Mouse (Mus musculus) forebrain, embryonic 12.5 days (tissue): ENCODE data around the gene Faf1. TPM values are rescaled to one million over a fixed set of nuclear protein-coding genes. Genes with fewer than 3 reads are reported as not detected.
A peak's percentile ranks its signal among the peaks of the same experiment; 100 is the strongest.

Experiments used
- ATAC-seq: fragments of 200-750 bp; cut with Nextera tagmentation; 2 replicates; pipeline ENCODE4 v1.8.0; 2017; ENCODE audit warnings: moderate TSS enrichment; ENCODE audit not compliant: low FRiP score
- H3K27ac ChIP-seq: fragments of 300-500 bp; sonication (generic); 2 replicates; pipeline ENCODE4 v1.5.1; 2016; ENCODE audit warnings: mild to moderate bottlenecking
- H3K27me3 ChIP-seq: fragments of 300-500 bp; sonication (generic); 2 replicates; pipeline ENCODE4 v1.6.1; 2016; ENCODE audit warnings: mild to moderate bottlenecking
- H3K36me3 ChIP-seq: fragments of 300-500 bp; sonication (generic); replicated peaks from 2 replicates; pipeline ENCODE4 v1.6.1; 2016; ENCODE audit warnings: mild to moderate bottlenecking
- H3K4me1 ChIP-seq: fragments of 300-500 bp; sonication (generic); 2 replicates; pipeline ENCODE4 v1.6.1; 2016
- H3K4me2 ChIP-seq: fragments of 300-500 bp; sonication (generic); 2 replicates; pipeline ENCODE4 v1.6.1; 2016; ENCODE audit warnings: mild to moderate bottlenecking, moderate library complexity
- H3K4me3 ChIP-seq: fragments of 300-500 bp; sonication (generic); replicated peaks from 2 replicates; pipeline ENCODE4 v1.5.1; 2016; ENCODE audit warnings: mild to moderate bottlenecking
- H3K9ac ChIP-seq: fragments of 300-500 bp; sonication (generic); 2 replicates; pipeline ENCODE4 v1.6.1; 2016; ENCODE audit warnings: mild to moderate bottlenecking
- H3K9me3 ChIP-seq: fragments of 300-500 bp; sonication (generic); 2 replicates; pipeline ENCODE4 v1.6.1; 2016
- WGBS: fragments of 180-500 bp; shearing (Covaris S2); methylation state at CpG from one replicate; pipeline ENCODE4 v1.1.7; 2016; 5-methylcytosine and 5-hydroxymethylcytosine counted together
- polyA plus RNA-seq: library from polyadenylated mRNA; unstranded; fragments of >200 nt; fragmentation: Nextera tagmentation; extraction: Ambion mirVana; gene quantifications from 2 replicates; pipeline ENCODE4 v1.2.1, GENCODE M21; 2016

Gene Faf1
- polyA plus RNA-seq, 1 experiment from 2014 or later = 43.2 TPM

DNA sequence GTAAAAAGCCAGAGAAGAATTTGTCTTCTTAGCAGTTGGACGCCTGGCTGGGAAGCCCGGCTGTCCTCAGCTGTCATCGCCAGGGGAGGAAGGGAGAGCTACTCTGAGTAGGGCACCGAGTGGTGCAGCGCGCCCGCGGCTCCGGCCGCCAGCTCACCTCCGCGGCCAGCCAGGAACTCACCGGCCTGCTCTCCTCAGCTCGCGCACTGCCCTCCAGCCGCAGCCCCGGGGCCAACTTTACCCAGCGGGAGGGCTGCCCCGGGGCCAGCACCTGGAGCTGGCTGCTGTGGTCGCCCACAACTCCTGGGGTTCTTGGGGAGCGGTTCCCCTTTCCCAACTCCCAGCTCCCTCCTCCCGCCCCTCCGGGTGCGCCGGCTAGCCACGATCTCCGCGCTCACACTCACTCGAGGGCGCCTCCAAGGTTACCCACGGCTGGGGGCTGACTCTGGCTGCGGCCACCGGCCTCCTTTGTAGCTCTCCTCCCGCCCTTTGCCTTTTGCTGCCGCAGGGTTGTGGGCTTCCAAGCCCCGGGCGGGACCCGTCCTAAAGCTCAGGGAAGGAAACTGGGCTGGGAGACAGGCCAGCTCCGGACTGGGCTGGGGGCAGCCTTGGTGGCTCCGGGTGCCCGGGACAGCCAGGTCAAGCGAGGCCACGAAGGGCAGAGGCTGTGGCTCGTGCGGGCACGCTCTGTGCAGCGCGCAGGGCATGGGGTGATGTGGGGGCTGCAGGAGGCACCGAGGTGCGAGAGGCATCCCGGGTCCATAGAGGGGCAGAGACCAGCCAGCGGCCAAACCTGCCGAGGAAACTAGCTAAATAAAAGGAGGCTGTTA, 19.2 kb upstream of the Faf1 start:
- Histone ChIP-seq H3K36me3 (no peaks in the 10 kb centered on the region), H3K9ac (no peak overlapping the region), H3K4me3 (peak overlapping the region; percentile 30), H3K4me2 (peak overlapping the region; percentile 52), H3K27me3 (peaks cover 57% of the 10 kb centered on the region), H3K4me1 (peaks cover 13% of the 10 kb centered on the region), H3K27ac (no peak overlapping the region), H3K9me3 (no peaks in the 10 kb centered on the region)
- ATAC-seq = peak; percentile 63; the same call in 1 of the 2 replicates
- under 1% methylated on average over 53 of the region's 53 CpGs for WGBS

DNA sequence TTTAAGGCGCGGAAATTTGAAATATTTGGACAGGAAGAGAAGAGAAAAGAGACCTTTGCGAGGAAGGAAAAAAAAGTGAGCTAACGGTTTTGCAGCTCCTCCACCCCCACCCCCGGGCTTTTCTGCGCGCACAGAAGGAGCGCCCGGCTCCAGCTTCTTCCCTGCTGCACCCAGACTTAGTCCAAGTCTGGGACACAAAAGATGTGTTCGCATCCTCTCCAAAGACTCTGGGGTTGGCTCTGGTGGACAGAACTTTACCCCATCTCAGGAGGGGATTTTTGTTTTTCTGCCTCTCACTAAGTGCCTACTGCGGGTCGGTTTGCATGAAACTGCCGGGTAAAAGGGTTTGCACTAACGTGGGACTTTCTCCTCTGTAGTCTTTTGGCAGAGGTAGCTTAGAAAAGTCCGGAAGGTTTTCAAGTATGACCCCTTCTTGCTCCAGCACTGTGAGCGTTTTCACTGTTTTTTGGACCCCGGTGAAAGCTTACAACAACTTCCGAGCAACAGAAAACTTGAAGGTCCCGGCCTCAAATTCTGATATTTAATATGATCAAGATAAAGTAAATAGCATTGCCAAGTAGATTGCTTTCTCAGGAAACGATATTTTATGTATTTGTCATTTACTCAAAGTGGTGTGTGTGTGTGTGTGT, 18.4 kb upstream of the Faf1 start:
- 0% methylated on average over 20 of the region's 20 CpGs for WGBS
- Histone ChIP-seq H3K4me3 (peak overlapping the region; percentile 30), H3K9ac (no peak overlapping the region), H3K9me3 (no peaks in the 10 kb centered on the region), H3K36me3 (no peaks in the 10 kb centered on the region), H3K4me1 (peaks cover 13% of the 10 kb centered on the region), H3K27ac (no peak overlapping the region), H3K27me3 (peaks cover 60% of the 10 kb centered on the region), H3K4me2 (peak overlapping the region; percentile 52)
- ATAC-seq = no peak

DNA sequence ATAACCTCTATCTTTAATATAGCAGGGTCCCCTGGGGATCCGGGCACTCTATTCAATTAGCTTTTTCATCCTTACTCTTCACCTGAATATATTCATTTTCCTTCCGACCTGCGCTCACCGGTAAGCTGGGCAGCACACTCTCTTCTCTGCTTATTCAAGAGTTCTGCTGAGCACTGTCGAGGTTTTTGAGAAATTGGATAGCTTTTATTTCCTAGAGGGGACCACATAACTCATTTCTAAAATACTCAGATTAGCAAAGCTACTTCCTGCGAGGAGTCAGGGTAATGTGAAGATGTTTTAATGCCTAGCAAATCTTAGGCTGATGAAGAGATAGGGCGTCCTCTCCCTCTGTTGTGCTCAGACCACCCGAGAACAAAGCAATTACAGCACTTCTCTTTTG, 17.6 kb upstream of the Faf1 start:
- Histone ChIP-seq H3K4me1 (peaks cover 13% of the 10 kb centered on the region), H3K9ac (no peak overlapping the region), H3K27me3 (peaks cover 60% of the 10 kb centered on the region), H3K4me3 (no peak overlapping the region), H3K36me3 (no peaks in the 10 kb centered on the region), H3K27ac (no peak overlapping the region), H3K9me3 (no peaks in the 10 kb centered on the region), H3K4me2 (no peak overlapping the region)
- 2% methylated on average over 8 of the region's 8 CpGs for WGBS
- ATAC-seq = no peak

DNA sequence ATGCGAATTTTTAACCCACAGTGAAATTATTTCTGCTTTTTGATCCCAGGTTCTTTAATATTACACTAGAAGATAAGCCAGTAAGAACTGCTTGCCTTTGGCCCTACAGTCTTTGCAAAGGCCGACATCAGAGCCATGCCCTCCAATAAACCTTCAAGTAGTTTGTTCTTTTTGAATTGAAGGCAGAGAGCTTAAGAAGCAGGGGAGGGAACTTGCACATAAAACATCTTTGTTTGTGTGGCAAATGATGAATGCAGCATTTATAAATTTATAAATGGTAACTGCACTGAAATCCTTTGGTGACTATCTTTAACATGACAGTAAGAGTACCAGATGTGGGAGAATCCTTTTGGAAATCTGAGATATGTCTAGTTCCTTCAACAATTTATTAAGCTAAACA, 16.8 kb upstream of the Faf1 start:
- Histone ChIP-seq H3K9ac (no peak overlapping the region), H3K4me2 (no peak overlapping the region), H3K36me3 (no peaks in the 10 kb centered on the region), H3K27ac (no peak overlapping the region), H3K27me3 (peaks cover 66% of the 10 kb centered on the region), H3K4me3 (no peak overlapping the region), H3K4me1 (peaks cover 13% of the 10 kb centered on the region), H3K9me3 (no peaks in the 10 kb centered on the region)
- no peak for ATAC-seq
- WGBS = 12% methylated on average over 2 of the region's 2 CpGs

DNA sequence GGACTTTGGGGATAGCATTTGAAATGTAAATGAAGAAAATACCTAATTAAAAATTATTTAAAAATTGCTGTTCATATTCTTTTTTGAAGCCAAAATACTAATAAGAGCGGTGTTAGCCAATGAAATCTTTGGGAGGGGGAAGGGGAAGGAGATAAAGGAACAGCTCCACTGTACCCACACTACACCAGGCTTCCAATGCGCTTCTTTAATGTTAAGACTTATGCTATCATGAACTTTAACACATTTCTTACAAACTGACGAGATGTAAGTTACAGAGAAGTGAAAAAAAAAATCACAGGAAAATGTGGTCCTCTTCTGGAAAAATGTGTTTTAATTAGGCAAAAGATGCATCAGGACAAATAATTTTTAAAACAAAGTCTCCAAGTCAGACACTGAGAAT, 15.8 kb upstream of the Faf1 start:
- H3K4me2 ChIP-seq = no peak overlapping the region

DNA sequence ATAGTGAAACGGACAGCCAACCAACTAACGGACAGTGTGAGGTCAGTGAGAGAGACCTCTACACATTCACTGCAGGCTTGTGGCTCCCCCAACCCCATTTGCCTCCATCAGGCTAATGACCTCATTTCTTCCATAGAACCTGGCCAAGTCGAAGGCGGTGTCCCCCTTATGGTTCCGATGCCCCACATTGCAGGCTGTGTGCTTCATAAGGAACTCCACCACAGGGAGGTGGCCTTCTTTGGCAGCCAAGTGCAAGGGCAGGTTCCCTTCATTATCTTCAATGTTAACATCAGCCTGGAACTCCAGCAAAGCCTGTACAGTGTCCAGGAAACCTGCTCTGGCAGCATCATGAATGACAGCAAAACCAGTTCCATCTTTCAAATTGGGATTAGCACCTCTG, 15.2 kb upstream of the Faf1 start:
- Histone ChIP-seq H3K27ac (no peak overlapping the region), H3K9ac (no peak overlapping the region), H3K27me3 (peaks cover 63% of the 10 kb centered on the region), H3K4me3 (no peak overlapping the region), H3K9me3 (no peaks in the 10 kb centered on the region), H3K4me1 (peaks cover 25% of the 10 kb centered on the region), H3K4me2 (no peak overlapping the region), H3K36me3 (no peaks in the 10 kb centered on the region)
- 8% methylated on average over 5 of the region's 5 CpGs for WGBS
- ATAC-seq = no peak

More for the DNA sequence above, 15.8 kb upstream of the Faf1 start:
- H3K4me1 ChIP-seq = peaks cover 20% of the 10 kb centered on the region
- H3K4me3 ChIP-seq = no peak overlapping the region
- 12% methylated on average over 3 of the region's 3 CpGs for WGBS
- H3K9ac ChIP-seq = no peak overlapping the region
- no peaks in the 10 kb centered on the region for H3K9me3 ChIP-seq
- peaks cover 65% of the 10 kb centered on the region for H3K27me3 ChIP-seq
- H3K36me3 ChIP-seq = no peaks in the 10 kb centered on the region
- ATAC-seq = no peak
- no peak overlapping the region for H3K27ac ChIP-seq

DNA sequence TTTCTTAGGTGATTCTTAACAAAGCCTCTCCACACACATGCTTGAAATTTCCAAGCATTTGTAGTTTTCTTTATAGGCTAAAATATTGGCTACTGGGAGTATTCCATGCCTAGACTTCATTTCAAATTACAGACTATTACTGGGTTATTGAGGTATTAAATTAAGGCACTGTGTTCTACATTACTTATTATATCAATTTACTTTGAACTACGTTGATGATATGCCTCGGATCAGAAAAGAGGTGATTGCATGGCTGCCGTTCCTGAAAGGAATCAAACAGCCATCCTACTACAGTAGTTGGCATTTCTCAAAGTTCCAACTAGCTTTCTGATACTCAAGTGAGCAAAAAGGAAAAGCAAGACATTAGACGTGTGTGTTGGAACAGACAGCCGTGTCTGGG, 14.1 kb upstream of the Faf1 start:
- H3K4me1 ChIP-seq = peaks cover 28% of the 10 kb centered on the region
- peaks cover 53% of the 10 kb centered on the region for H3K27me3 ChIP-seq
- no peaks in the 10 kb centered on the region for H3K9me3 ChIP-seq
- WGBS = 7% methylated on average over 5 of the region's 5 CpGs
- H3K4me2 ChIP-seq = no peak overlapping the region
- no peaks in the 10 kb centered on the region for H3K36me3 ChIP-seq
- no peak for ATAC-seq
- H3K4me3 ChIP-seq = no peak overlapping the region
- no peak overlapping the region for H3K27ac ChIP-seq
- no peak overlapping the region for H3K9ac ChIP-seq

DNA sequence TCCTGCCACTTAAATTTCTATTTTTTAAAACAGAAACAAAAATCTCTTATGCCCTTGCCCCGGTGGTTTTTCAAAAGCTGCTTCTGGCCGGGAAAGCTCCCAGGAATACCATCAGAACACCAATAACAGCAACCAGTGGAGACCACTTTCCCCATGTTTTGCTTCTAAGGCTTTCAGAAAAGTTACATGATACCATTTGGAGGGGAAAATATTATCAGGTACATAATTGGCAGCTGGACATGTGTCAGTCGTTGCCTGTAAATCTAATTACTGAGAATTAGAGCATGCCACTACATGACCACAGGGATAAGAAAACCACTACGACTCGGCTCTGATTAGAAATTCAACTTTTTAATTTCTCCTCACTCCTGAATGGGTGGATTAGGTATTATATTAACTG, 12.3 kb upstream of the Faf1 start:
- Histone ChIP-seq H3K9ac (no peak overlapping the region), H3K27me3 (peaks cover 35% of the 10 kb centered on the region), H3K9me3 (no peaks in the 10 kb centered on the region), H3K4me2 (peak overlapping the region; percentile 96), H3K36me3 (no peaks in the 10 kb centered on the region), H3K27ac (no peak overlapping the region), H3K4me3 (peak overlapping the region; percentile 78), H3K4me1 (peaks cover 21% of the 10 kb centered on the region)
- ATAC-seq = no peak
- 5% methylated on average over 5 of the region's 5 CpGs for WGBS

DNA sequence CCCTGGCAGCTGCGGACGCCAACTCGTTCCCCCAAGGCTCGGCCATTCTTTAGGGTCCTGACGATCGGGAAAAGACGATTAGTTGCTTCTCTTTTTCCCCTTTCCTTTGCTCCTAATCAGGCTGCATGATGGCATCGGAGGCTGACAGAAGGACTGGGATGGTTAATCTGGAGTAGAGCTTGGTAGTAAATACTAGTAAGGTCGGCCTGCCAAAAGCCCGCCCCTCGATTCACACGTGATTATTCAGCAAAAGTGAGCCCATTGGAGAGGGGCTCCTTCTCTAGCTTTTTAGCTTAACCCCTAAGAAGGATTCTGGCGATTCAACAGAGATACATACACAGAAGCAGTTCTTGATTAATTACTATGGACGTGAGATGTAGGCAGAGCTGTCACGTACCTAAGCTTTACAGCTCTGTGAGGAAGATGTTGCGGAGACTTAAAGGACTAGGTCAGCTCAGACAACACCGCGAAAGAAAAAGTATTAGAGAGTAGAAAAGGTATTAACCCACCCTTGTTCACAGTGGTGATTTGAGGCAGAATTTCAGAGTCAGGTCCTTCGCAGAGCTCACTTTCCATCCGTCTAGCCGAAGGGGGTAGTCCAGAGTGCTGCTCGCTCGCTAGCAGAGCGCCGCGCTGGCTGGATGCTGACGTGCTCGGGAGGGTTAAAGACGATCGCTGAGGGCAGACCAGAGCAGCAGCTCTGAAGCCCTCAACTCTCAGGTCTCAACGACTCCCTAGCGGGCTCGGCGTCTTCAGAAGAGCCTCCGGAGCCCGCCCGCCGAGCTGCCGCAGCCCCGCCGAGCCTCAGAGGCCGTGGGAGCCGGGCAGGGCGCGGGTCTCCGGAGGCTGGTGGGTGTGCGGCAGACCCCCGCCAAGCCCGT, 11.0 kb upstream of the Faf1 start:
- no peaks in the 10 kb centered on the region for H3K9me3 ChIP-seq
- H3K9ac ChIP-seq = peak overlapping the region; percentile 84
- peaks cover 21% of the 10 kb centered on the region for H3K4me1 ChIP-seq
- H3K4me2 ChIP-seq = peak overlapping the region; percentile 96
- H3K27me3 ChIP-seq = peaks cover 27% of the 10 kb centered on the region
- H3K36me3 ChIP-seq = no peaks in the 10 kb centered on the region
- ATAC-seq = peak; percentile 72
- peak overlapping the region; percentile 25; the same call in 1 of the 2 replicates for H3K27ac ChIP-seq
- peak overlapping the region; percentile 78 for H3K4me3 ChIP-seq
- under 1% methylated on average over 48 of the region's 49 CpGs for WGBS

DNA sequence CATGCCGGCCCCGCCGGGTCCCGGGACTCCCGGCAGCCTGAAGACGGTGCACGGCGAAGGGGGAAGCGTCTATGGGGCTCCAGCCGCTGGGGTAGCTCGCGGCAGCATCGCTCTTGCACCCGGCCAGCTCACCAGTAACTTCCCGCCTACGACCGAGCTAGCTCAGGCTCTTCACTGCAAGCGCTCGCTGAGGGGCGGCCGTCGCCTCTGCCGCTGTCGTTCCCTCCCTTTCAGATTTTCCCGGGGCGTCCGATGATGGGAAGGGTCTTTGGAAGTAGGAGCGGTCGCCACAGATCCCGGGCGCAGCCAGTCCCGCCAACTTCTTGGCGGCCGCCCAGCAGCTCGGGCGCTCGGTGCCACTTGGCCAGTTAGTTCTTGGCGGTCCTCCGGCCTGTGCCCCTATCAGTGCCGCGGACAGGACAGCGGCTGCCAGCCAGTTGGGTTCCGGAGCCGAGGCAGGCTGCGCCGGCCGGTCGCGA, 10.4 kb upstream of the Faf1 start:
- peaks cover 21% of the 10 kb centered on the region for H3K4me1 ChIP-seq
- peak overlapping the region; percentile 96 for H3K4me2 ChIP-seq
- H3K27me3 ChIP-seq = peaks cover 23% of the 10 kb centered on the region
- no peaks in the 10 kb centered on the region for H3K36me3 ChIP-seq
- H3K9me3 ChIP-seq = no peaks in the 10 kb centered on the region
- H3K27ac ChIP-seq = peak overlapping the region; percentile 84
- H3K4me3 ChIP-seq = peak overlapping the region; percentile 78
- ATAC-seq = peak; percentile 47
- H3K9ac ChIP-seq = peak overlapping the region; percentile 84
- under 1% methylated on average over 47 of the region's 49 CpGs for WGBS

DNA sequence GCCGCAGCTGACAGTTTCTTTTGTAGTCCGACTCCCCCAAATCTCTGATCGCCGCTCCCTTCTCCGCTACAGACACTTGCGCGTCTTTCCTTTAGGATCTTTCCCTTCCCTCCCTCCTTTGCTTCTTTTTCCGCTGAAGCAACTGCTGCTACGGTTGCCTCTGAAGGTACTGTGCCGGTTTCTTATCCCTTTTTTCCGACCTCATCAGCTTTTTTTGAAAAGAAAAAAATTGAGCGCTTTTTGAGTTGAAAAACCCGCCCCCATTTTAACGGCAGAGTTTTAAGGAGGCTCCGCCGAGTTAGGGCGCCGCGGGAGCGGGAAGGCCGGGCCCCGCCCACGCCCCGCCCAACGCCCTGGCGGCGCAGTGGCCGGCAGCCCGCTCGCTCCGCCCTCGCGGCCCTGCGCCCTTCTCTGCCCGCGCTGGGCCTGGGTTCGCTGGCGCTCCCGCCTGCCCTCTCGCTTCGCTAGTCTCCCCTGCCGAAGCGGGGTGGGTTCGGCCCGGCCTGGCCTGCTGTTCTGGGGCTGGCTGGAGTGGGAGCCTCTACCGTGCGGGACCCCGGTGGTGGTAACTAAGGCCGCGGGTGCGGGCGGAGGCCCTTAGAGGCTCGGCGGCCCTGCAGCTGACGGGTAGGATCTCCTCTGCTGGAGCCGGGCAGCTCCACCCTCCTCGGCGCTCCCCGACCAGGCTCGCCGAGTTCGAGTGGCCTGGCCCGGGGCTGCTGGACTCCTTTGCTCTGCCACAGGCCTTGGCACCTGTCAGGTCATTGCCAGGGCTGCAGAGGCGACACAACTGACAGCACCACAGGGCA, 9.7 kb upstream of the Faf1 start, which contains the start of gene Cdkn2c:
Cdkn2c (minus strand) TSS at position 729 of the 809 bp plus-strand sequence.
- Histone ChIP-seq H3K36me3 (no peaks in the 10 kb centered on the region), H3K9me3 (no peaks in the 10 kb centered on the region), H3K4me2 (peak within 1 kb of the TSS; percentile 96), H3K4me3 (peak within 1 kb of the TSS; percentile 78), H3K27ac (peak within 1 kb of the TSS; percentile 88), H3K27me3 (peaks cover 17% of the 10 kb centered on the region), H3K4me1 (peaks cover 21% of the 10 kb centered on the region), H3K9ac (peak within 1 kb of the TSS; percentile 84)
- WGBS = under 1% methylated on average over 64 of the region's 64 CpGs
- peak; percentile 92 for ATAC-seq
